Mouse (Mus musculus) kidney, adult 2 months (tissue): ENCODE data around the gene Zfp629. TPM values are rescaled to one million over a fixed set of nuclear protein-coding genes. Genes with fewer than 3 reads are reported as not detected.
A peak's percentile ranks its signal among the peaks of the same experiment; 100 is the strongest.

ENCODE experiments used
- DNase-seq: peaks from one replicate; pipeline ENCODE4 v3.0.0; 2021
- H3K27ac ChIP-seq: fragments of 200-500 bp; 2 replicates; pipeline ENCODE4 v1.5.1; 2012; ENCODE audit warnings: low read depth, low read length, control low read depth, inconsistent platforms; ENCODE audit not compliant: insufficient read depth
- H3K27me3 ChIP-seq: fragments of 200-500 bp; replicated peaks from 2 replicates; pipeline ENCODE4 v1.6.1; 2012; ENCODE audit warnings: mild to moderate bottlenecking, moderate library complexity, low read length, inconsistent platforms; ENCODE audit not compliant: control insufficient read depth, insufficient read depth
- H3K36me3 ChIP-seq: fragments of 200-500 bp; 2 replicates; pipeline ENCODE4 v1.6.1; 2012; ENCODE audit warnings: mild to moderate bottlenecking, moderate library complexity, low read length, inconsistent platforms; ENCODE audit not compliant: control insufficient read depth, insufficient read depth
- H3K4me1 ChIP-seq: fragments of 200-500 bp; 2 replicates; pipeline ENCODE4 v1.6.1; 2011; ENCODE audit warnings: low read length; ENCODE audit not compliant: control insufficient read depth, insufficient read depth
- H3K4me3 ChIP-seq: fragments of 200-500 bp; 2 replicates; pipeline ENCODE4 v1.5.1; 2011; ENCODE audit warnings: mild to moderate bottlenecking, low read depth, low read length, control low read depth; ENCODE audit not compliant: insufficient read depth
- CTCF ChIP-seq: fragments of 200-500 bp; conservative IDR thresholded peaks from 2 replicates; pipeline ENCODE4 v1.5.1; 2011; ENCODE audit warnings: low read depth, mild to moderate bottlenecking, control low read depth, low read length, moderate library complexity, mixed read lengths; ENCODE audit not compliant: insufficient read depth, insufficient read length
- POLR2A ChIP-seq: fragments of 200-500 bp; IDR thresholded peaks from one replicate; pipeline ENCODE4 v1.6.1; 2011; ENCODE audit warnings: low read depth, low read length, control low read depth
- WGBS: fragments of 180-500 bp; shearing (Covaris S2); methylation state at CpG from one replicate; pipeline ENCODE4 v1.1.7; 2018; 5-methylcytosine and 5-hydroxymethylcytosine counted together
- polyA plus RNA-seq: library from polyadenylated mRNA; depleted of rRNA; stranded (reverse); fragments of >200 nt; gene quantifications from 2 replicates; pipeline ENCODE4 v1.2.3, GENCODE M21; 2012; rRNA removed

The Zfp629 gene
- polyA plus RNA-seq, 1 experiment = 12.3 TPM

GRCm38 (mm10) chr7:127573503-127574008 is 42.0 kb downstream of the Zfp629 start:
- Histone ChIP-seq H3K36me3 (0 out of 2 replicates have a peak, but pooled peaks cover 1% of the 10 kb centered on the region), H3K27ac (no peak overlapping the region), H3K27me3 (no peaks in the 10 kb centered on the region), H3K4me3 (peak overlapping the region; percentile 86), H3K4me1 (peaks cover 5% of the 10 kb centered on the region; the same call in 1 of the 2 replicates)
- TF ChIP-seq POLR2A = no peak
- TF ChIP-seq CTCF = no peak
- under 1% methylated on average over 27 of the region's 28 CpGs for WGBS
- DNase-seq = no peak

- Histone ChIP-seq H3K27me3 (no peaks in the 10 kb centered on the region), H3K27ac (peak within 1 kb of the TSS; percentile 61), H3K4me3 (peak within 1 kb of the TSS; percentile 86), H3K36me3 (no peaks in the 10 kb centered on the region), H3K4me1 (peaks cover 5% of the 10 kb centered on the region; the same call in 1 of the 2 replicates)
- no peak for TF ChIP-seq POLR2A
- TF ChIP-seq CTCF = no peak
- WGBS = under 1% methylated on average over 17 of the region's 17 CpGs
- DNase-seq = peak; percentile 99
These were observed 42.6 kb downstream of the Zfp629 start, which contains the start of gene Phkg2 for GRCm38 (mm10) chr7:127572895-127573471. TSS of gene Phkg2 (plus strand) at chr7:127573340.

- peak; percentile 74 for DNase-seq
- no peaks in the 10 kb centered on the region for H3K4me1 ChIP-seq
- peaks cover 9% of the 10 kb centered on the region; the same call in 1 of the 2 replicates for H3K36me3 ChIP-seq
- 53% methylated on average over 6 of the region's 6 CpGs for WGBS
- no peak overlapping the region for H3K4me3 ChIP-seq
- no peaks in the 10 kb centered on the region for H3K27me3 ChIP-seq
- no peak overlapping the region for H3K27ac ChIP-seq
- TF ChIP-seq CTCF = no peak
- TF ChIP-seq POLR2A = no peak
These were observed 51.0 kb downstream of the Zfp629 start for GRCm38 (mm10) chr7:127564381-127565150.

GRCm38 (mm10) chr7:127561340-127561858 is 54.2 kb downstream of the Zfp629 start, which contains the start of gene Tmem265:
TSS of gene Tmem265 (plus strand) at chr7:127561390.
- 69% methylated on average over 5 of the region's 5 CpGs for WGBS
- peaks cover 15% of the 10 kb centered on the region for H3K36me3 ChIP-seq
- no peak for TF ChIP-seq POLR2A
- no peak for TF ChIP-seq CTCF

GRCm38 (mm10) chr7:127560580-127560979 is 55.0 kb downstream of the Zfp629 start:
- TF ChIP-seq POLR2A = no peak
- TF ChIP-seq CTCF = no peak
- WGBS = 97% methylated on average over 11 of the region's 11 CpGs
- Histone ChIP-seq H3K36me3 (peaks cover 12% of the 10 kb centered on the region), H3K27me3 (no peaks in the 10 kb centered on the region), H3K27ac (no peak overlapping the region), H3K4me3 (no peak overlapping the region), H3K4me1 (no peaks in the 10 kb centered on the region)
- no peak for DNase-seq

More at GRCm38 (mm10) chr7:127561340-127561858, 54.2 kb downstream of the Zfp629 start, which contains the start of gene Tmem265:
- Histone ChIP-seq H3K4me1 (no peaks in the 10 kb centered on the region), H3K4me3 (no peak within 1 kb of the TSS), H3K27me3 (no peaks in the 10 kb centered on the region), H3K27ac (no peak within 1 kb of the TSS)
- DNase-seq = peak; percentile 35

Other genes with a start within 250 kb of the Zfp629 start
- gene Zfp747, start 239.7 kb downstream of the Zfp629 start, polyA plus RNA-seq = 6.5 and 7.2 TPM in 2 replicates
- gene 9130019O22Rik, start 228.6 kb downstream of the Zfp629 start, polyA plus RNA-seq = 3.3 and 3.4 TPM in 2 replicates
- 5.5 and 7.4 TPM in 2 replicates for gene E430018J23Rik, start 222.2 kb downstream of the Zfp629 start, polyA plus RNA-seq
- gene Zfp764, start 209.0 kb downstream of the Zfp629 start, polyA plus RNA-seq = 6.2 and 6.6 TPM in 2 replicates
- gene Zfp688, start 193.7 kb downstream of the Zfp629 start, polyA plus RNA-seq = 19.1 TPM in 2 replicates
- gene Zfp689, start 166.6 kb downstream of the Zfp629 start, polyA plus RNA-seq = 3.0 and 3.4 TPM in 2 replicates
- 58.7 and 62.6 TPM in 2 replicates for gene Prr14, start 156.2 kb downstream of the Zfp629 start, polyA plus RNA-seq
- 19.1 and 23.7 TPM in 2 replicates for gene Fbrs, start 136.6 kb downstream of the Zfp629 start, polyA plus RNA-seq
- 17.0 and 18.6 TPM in 2 replicates for gene Srcap, start 103.8 kb downstream of the Zfp629 start, polyA plus RNA-seq
- 12.5 and 13.1 TPM in 2 replicates for gene Gm42715, start 96.2 kb downstream of the Zfp629 start, polyA plus RNA-seq
- not detected in 2 replicates for gene Tmem265, start 54.4 kb downstream of the Zfp629 start, polyA plus RNA-seq
- gene Phkg2, start 42.5 kb downstream of the Zfp629 start, polyA plus RNA-seq = 53.6 and 65.6 TPM in 2 replicates
- gene Ccdc189, start 27.2 kb downstream of the Zfp629 start, polyA plus RNA-seq = 17.1 and 18.6 TPM in 2 replicates
- gene Rnf40, start 27.0 kb downstream of the Zfp629 start, polyA plus RNA-seq = 24.7 and 25.7 TPM in 2 replicates
- 24.5 and 25.9 TPM in 2 replicates for gene Bcl7c, start 93.1 kb upstream of the Zfp629 start, polyA plus RNA-seq
- gene Ctf1, start 96.9 kb upstream of the Zfp629 start, polyA plus RNA-seq = 19.4 and 20.6 TPM in 2 replicates
- not detected in 2 replicates for gene Ctf2, start 116.4 kb upstream of the Zfp629 start, polyA plus RNA-seq
- gene Fbxl19, start 128.7 kb upstream of the Zfp629 start, polyA plus RNA-seq = 14.6 and 20.8 TPM in 2 replicates
- gene Orai3, start 154.0 kb upstream of the Zfp629 start, polyA plus RNA-seq = 28.2 and 34.6 TPM in 2 replicates
- gene Setd1a, start 160.9 kb upstream of the Zfp629 start, polyA plus RNA-seq = 8.8 and 10.9 TPM in 2 replicates
- not detected in 2 replicates for gene Gm49388, start 169.8 kb upstream of the Zfp629 start, polyA plus RNA-seq
- 45.0 and 49.3 TPM in 2 replicates for gene Hsd3b7, start 184.8 kb upstream of the Zfp629 start, polyA plus RNA-seq
- gene Stx4a, start 208.5 kb upstream of the Zfp629 start, polyA plus RNA-seq = 60.7 and 66.5 TPM in 2 replicates
- 2.3 and 2.4 TPM in 2 replicates for gene Stx1b, start 208.8 kb upstream of the Zfp629 start, polyA plus RNA-seq